13 mouse cellular contexts compared by ENCODE assay signal in genomic region chr10:122120500-122121289, GRCm38 (mm10). TPM values are rescaled to one million over a fixed set of nuclear protein-coding genes. Genes with fewer than 3 reads are reported as not detected.
A peak's percentile ranks its signal among the peaks of the same experiment; 100 is the strongest.
DNase-seq lines count a peak whose midpoint lies in the region; ATAC-seq and TF ChIP-seq lines count a peak whose summit lies in the region.
"Had no signal": no experiment of that assay in that cellular context is flagged by ENCODE, and none has a peak within 500 bp of the region (broad histone marks: within the 10 kb centered on the region; RNA-seq: fewer than 3 reads in every experiment).

No protein-coding gene starts in this region.

- intact Hi-C loops in heart, postnatal 36 days (cut with DNase I) = no loop called here

- peak; percentile 58; the same call in 1 of the 2 replicates for ATAC-seq in heart, embryonic 13.5 days (ENCODE audit: extremely low read depth, insufficient number of reproducible peaks, low FRiP score, low TSS enrichment)
- peak; percentile 61; the same call in 1 of the 2 replicates for ATAC-seq in forebrain, postnatal 0 days
- peak; percentile 73 for ATAC-seq in midbrain, embryonic 16.5 days
- ATAC-seq: lung, postnatal 0 days had no signal

- H3K9ac ChIP-seq in heart, embryonic 13.5 days = peak overlapping the region; percentile 30; the same call in 1 of the 2 replicates
- peak overlapping the region; percentile 31 for H3K9ac ChIP-seq in forebrain, postnatal 0 days
- peak overlapping the region; percentile 54 for H3K9ac ChIP-seq in midbrain, embryonic 16.5 days (ENCODE audit: low read depth, low read length)
- H3K9ac ChIP-seq: limb, embryonic 12.5 days had no signal

- DNase-seq in heart, postnatal 36 days = no peak
- DNase-seq in forebrain, postnatal 0 days = peak; percentile 39
- no peak for DNase-seq in ovary, postnatal 14 days (ENCODE audit: low spot score)
- no peak for DNase-seq in kidney, postnatal 4 days
- DNase-seq in lung, adult 2 months = no peak
- DNase-seq: kidney, postnatal 10 days; thymus, postnatal 25 days had no signal

- peak overlapping the region; percentile 57 for H3K4me2 ChIP-seq in heart, embryonic 13.5 days
- peak overlapping the region; percentile 45 for H3K4me2 ChIP-seq in forebrain, postnatal 0 days (ENCODE audit: low read depth)
- peak overlapping the region; percentile 64 for H3K4me2 ChIP-seq in midbrain, embryonic 16.5 days (ENCODE audit: low read length)
- H3K4me2 ChIP-seq: limb, embryonic 12.5 days had no signal

- TF ChIP-seq CTCF in cortical plate, adult 2 months (IDR thresholded peaks at IDR 0.05; ENCODE audit: extremely low read depth, insufficient read depth, low read length) = no peak
- peak; percentile 31; the same call in 1 of the 2 replicates for TF ChIP-seq CTCF in forebrain, postnatal 0 days (IDR thresholded peaks at IDR 0.05; ENCODE audit: low read depth)
- no peak for TF ChIP-seq CTCF in lung, adult 2 months (IDR thresholded peaks at IDR 0.05; ENCODE audit: insufficient read depth, low read length)

- no peak for TF ChIP-seq POLR2A in cortical plate, adult 2 months (IDR thresholded peaks at IDR 0.05; ENCODE audit: extremely low read depth, insufficient read depth, low read length)
- no peak for TF ChIP-seq POLR2A in lung, adult 2 months (IDR thresholded peaks at IDR 0.05; ENCODE audit: borderline replicate concordance, extremely low read depth, low read depth, low read length)

- WGBS in heart, embryonic 13.5 days = 34% methylated on average over 16 of the region's 16 CpGs
- WGBS in forebrain, postnatal 0 days = 20% methylated on average over 16 of the region's 16 CpGs
- WGBS in midbrain, embryonic 16.5 days = 9% methylated on average over 16 of the region's 16 CpGs
- 73% methylated on average over 16 of the region's 16 CpGs for WGBS in lung, adult 2 months

- H3K4me1 ChIP-seq in heart, embryonic 13.5 days = peaks cover 14% of the 10 kb centered on the region
- H3K4me1 ChIP-seq in cortical plate, adult 2 months (ENCODE audit: control insufficient read depth, insufficient read depth, low read length) = no peaks in the 10 kb centered on the region
- no peaks in the 10 kb centered on the region for H3K4me1 ChIP-seq in forebrain, postnatal 0 days (ENCODE audit: insufficient read depth)
- peaks cover 2% of the 10 kb centered on the region; the same call in 1 of the 2 replicates for H3K4me1 ChIP-seq in midbrain, embryonic 16.5 days (ENCODE audit: control insufficient read depth, insufficient read depth, low read length)
- H3K4me1 ChIP-seq in lung, adult 2 months (ENCODE audit: control insufficient read depth, insufficient read depth, low read length) = no peaks in the 10 kb centered on the region

- H3K4me3 ChIP-seq in heart, embryonic 13.5 days = peak overlapping the region; percentile 26
- H3K4me3 ChIP-seq in cortical plate, adult 2 months (ENCODE audit: insufficient read depth, low read length) = peak overlapping the region; percentile 5; the same call in 1 of the 2 replicates
- peak overlapping the region; percentile 16 for H3K4me3 ChIP-seq in forebrain, postnatal 0 days (ENCODE audit: low read depth, low read length)
- H3K4me3 ChIP-seq in midbrain, embryonic 16.5 days (ENCODE audit: low read depth, low read length) = peak overlapping the region; percentile 29
- no peak overlapping the region for H3K4me3 ChIP-seq in lung, adult 2 months (replicated peaks; ENCODE audit: extremely low read depth, low read depth, low read length)
- H3K4me3 ChIP-seq: erythroblast, embryonic 14.5 days; limb, embryonic 12.5 days had no signal

- H3K9me3 ChIP-seq in heart, embryonic 13.5 days = peaks cover 3% of the 10 kb centered on the region; the same call in 1 of the 2 replicates
- H3K9me3 ChIP-seq in forebrain, postnatal 0 days (ENCODE audit: low read length) = no peaks in the 10 kb centered on the region
- H3K9me3 ChIP-seq in midbrain, embryonic 16.5 days (replicated peaks; ENCODE audit: control insufficient read depth, low read length, poor library complexity, severe bottlenecking) = no peaks in the 10 kb centered on the region
- H3K9me3 ChIP-seq: limb, embryonic 12.5 days had no signal

- no peaks in the 10 kb centered on the region for H3K36me3 ChIP-seq in heart, embryonic 13.5 days
- no peaks in the 10 kb centered on the region for H3K36me3 ChIP-seq in forebrain, postnatal 0 days (ENCODE audit: insufficient read depth)
- H3K36me3 ChIP-seq in midbrain, embryonic 16.5 days (ENCODE audit: control insufficient read depth, insufficient read depth, low read length) = no peaks in the 10 kb centered on the region
- H3K36me3 ChIP-seq: limb, embryonic 12.5 days had no signal

- no peaks in the 10 kb centered on the region for H3K27me3 ChIP-seq in heart, embryonic 13.5 days (replicated peaks)
- no peaks in the 10 kb centered on the region for H3K27me3 ChIP-seq in forebrain, postnatal 0 days (ENCODE audit: insufficient read depth, low read length)
- no peaks in the 10 kb centered on the region for H3K27me3 ChIP-seq in midbrain, embryonic 16.5 days (ENCODE audit: control insufficient read depth, insufficient read depth, low read depth, low read length)
- H3K27me3 ChIP-seq: limb, embryonic 12.5 days had no signal

- peak overlapping the region; percentile 39 for H3K27ac ChIP-seq in heart, embryonic 13.5 days (replicated peaks)
- H3K27ac ChIP-seq in cortical plate, adult 2 months (ENCODE audit: insufficient read depth, low read length) = no peak overlapping the region
- no peak overlapping the region for H3K27ac ChIP-seq in forebrain, postnatal 0 days (ENCODE audit: low read depth, low read length)
- H3K27ac ChIP-seq in midbrain, embryonic 16.5 days (ENCODE audit: low read length) = peak overlapping the region; percentile 14; the same call in 1 of the 2 replicates
- H3K27ac ChIP-seq: limb, embryonic 12.5 days had no signal

RNA-seq across cellular contexts. Expression of gene Rxylt1, which starts 23.5 kb away (rescaled TPM):
- 36.2 and 41.6 TPM in 2 replicates for polyA plus RNA-seq in heart, embryonic 13.5 days (2015; fragmentation: Nextera tagmentation; extraction: Ambion mirVana)
- total RNA-seq in heart, postnatal 36 days (2021) = 10 to 100 TPM; 33.1 to 39.2 TPM
- polyA plus RNA-seq in cortical plate, adult 2 months (2012; rRNA removed) = 18.7 and 19.0 TPM in 2 replicates
- 40.5 and 44.0 TPM in 2 replicates for total RNA-seq in forebrain, postnatal 0 days (2014; rRNA removed)
- 48.4 and 49.3 TPM in 2 replicates for polyA plus RNA-seq in forebrain, postnatal 0 days (2015; fragmentation: Nextera tagmentation; extraction: Ambion mirVana)
- polyA plus RNA-seq in midbrain, embryonic 16.5 days (2015; fragmentation: Nextera tagmentation; extraction: Ambion mirVana) = 36.4 and 38.1 TPM in 2 replicates
- 3.7 and 4.9 TPM in 2 replicates for polyA plus RNA-seq in lung, adult 2 months (2012; rRNA removed)

Comparison
In these comparisons a context has a peak if more than half of its experiments do, and no peak if none do; other contexts are left out.
1. H3K27ac ChIP-seq: peak in heart, embryonic 13.5 days (single experiment) and midbrain, embryonic 16.5 days (single experiment); none in cortical plate, adult 2 months (single experiment) and forebrain, postnatal 0 days (single experiment).
2. Peak in every context shown above with its lines, with median percentiles within 50 percentile points of each other: ATAC-seq, H3K4me2 ChIP-seq and H3K9ac ChIP-seq.